Mouse (Mus musculus) ES-Bruce4 (cell line): Measurements from ENCODE around the gene Synpo2l.

ENCODE experiments used
- EP300 ChIP-seq: IDR thresholded peaks from 2 replicates; pipeline ENCODE4 v1.6.1; 2011; ENCODE audit warnings: low read depth, low read length; ENCODE audit not compliant: insufficient read depth
- POLR2A ChIP-seq: IDR thresholded peaks from one replicate; pipeline ENCODE4 v1.8.1; 2011; ENCODE audit warnings: low read length; ENCODE audit not compliant: insufficient read depth

- TF ChIP-seq POLR2A (peak; percentile 42), EP300 (0 out of 2 replicates have a peak, but pooled peaks have one; percentile 13)
Measured at GRCm38 (mm10) chr14:20674064-20674833, 6.1 kb upstream of the Synpo2l start, which contains the start of gene Sec24c.
